Mouse (Mus musculus) limb, embryonic 14.5 days (tissue): ENCODE measurements around the gene Daglb. TPM values are rescaled to one million over a fixed set of nuclear protein-coding genes. Genes with fewer than 3 reads are reported as not detected.

Source experiments
- ATAC-seq: fragments of 200-750 bp; cut with Nextera tagmentation; 2 replicates; pipeline ENCODE4 v1.8.0; 2017; ENCODE audit warnings: low read depth, moderate number of reproducible peaks, moderate TSS enrichment; ENCODE audit not compliant: low FRiP score
- DNase-seq: peaks from one replicate; pipeline ENCODE4 v3.0.0-alpha.2; 2015; ENCODE audit warnings: low spot score
- H3K27ac ChIP-seq: fragments of 300-500 bp; sonication (generic); replicated peaks from 2 replicates; pipeline ENCODE4 v1.5.1; 2014; ENCODE audit warnings: low read depth, mild to moderate bottlenecking, low read length, moderate library complexity, mixed read lengths
- H3K27me3 ChIP-seq: fragments of 300-500 bp; sonication (generic); 2 replicates; pipeline ENCODE4 v1.6.1; 2014; ENCODE audit warnings: low read length, mixed read lengths; ENCODE audit not compliant: control insufficient read depth, insufficient read depth
- H3K36me3 ChIP-seq: fragments of 300-500 bp; sonication (generic); 2 replicates; pipeline ENCODE4 v1.6.1; 2014; ENCODE audit warnings: mild to moderate bottlenecking, low read length, moderate library complexity, mixed read lengths; ENCODE audit not compliant: control insufficient read depth, insufficient read depth
- H3K4me1 ChIP-seq: fragments of 300-500 bp; sonication (generic); 2 replicates; pipeline ENCODE4 v1.6.1; 2014; ENCODE audit warnings: antibody characterized with exemption, low read length, mixed read lengths; ENCODE audit not compliant: control insufficient read depth, insufficient read depth
- H3K4me2 ChIP-seq: fragments of 300-500 bp; sonication (generic); replicated peaks from 2 replicates; pipeline ENCODE4 v1.6.1; 2014; ENCODE audit warnings: low read depth, mild to moderate bottlenecking, low read length, moderate library complexity; ENCODE audit not compliant: severe bottlenecking
- H3K4me3 ChIP-seq: fragments of 300-500 bp; sonication (generic); replicated peaks from 2 replicates; pipeline ENCODE4 v1.5.1; 2014; ENCODE audit warnings: low read length
- H3K9ac ChIP-seq: fragments of 300-500 bp; sonication (generic); 2 replicates; pipeline ENCODE4 v1.6.1; 2014; ENCODE audit warnings: mild to moderate bottlenecking, low read depth, low read length, moderate library complexity; ENCODE audit not compliant: severe bottlenecking
- H3K9me3 ChIP-seq: fragments of 300-500 bp; sonication (generic); 2 replicates; pipeline ENCODE4 v1.6.1; 2016; ENCODE audit warnings: low read length; ENCODE audit not compliant: control insufficient read depth
- POLR2A ChIP-seq: fragments of 200-500 bp; IDR thresholded peaks from 2 replicates; pipeline ENCODE4 v1.8.0; 2012; ENCODE audit warnings: inconsistent platforms, mild to moderate bottlenecking, moderate library complexity, borderline replicate concordance; ENCODE audit not compliant: insufficient read depth, insufficient read length; ENCODE audit errors: extremely low read depth
- WGBS: fragments of 180-500 bp; shearing (Covaris S2); extraction: QIAGEN DNeasy Blood & Tissue Kit; methylation state at CpG from one replicate; pipeline ENCODE4 v1.1.7; 2014; 5-methylcytosine and 5-hydroxymethylcytosine counted together
- polyA plus RNA-seq, 2 experiments: library from polyadenylated mRNA; depleted of rRNA in 1 of 2; stranded (reverse) in 1 of 2; unstranded in 1 of 2; fragments of >200 nt; fragmentation: Nextera tagmentation in 1 of 2; extraction: Ambion mirVana in 1 of 2; gene quantifications; 2 replicates each; pipeline versions ENCODE4 v1.2.1 to v1.2.3; 2012 to 2014

The Daglb gene
- polyA plus RNA-seq, 2 experiments: 7.9 to 8.3 TPM

DNA sequence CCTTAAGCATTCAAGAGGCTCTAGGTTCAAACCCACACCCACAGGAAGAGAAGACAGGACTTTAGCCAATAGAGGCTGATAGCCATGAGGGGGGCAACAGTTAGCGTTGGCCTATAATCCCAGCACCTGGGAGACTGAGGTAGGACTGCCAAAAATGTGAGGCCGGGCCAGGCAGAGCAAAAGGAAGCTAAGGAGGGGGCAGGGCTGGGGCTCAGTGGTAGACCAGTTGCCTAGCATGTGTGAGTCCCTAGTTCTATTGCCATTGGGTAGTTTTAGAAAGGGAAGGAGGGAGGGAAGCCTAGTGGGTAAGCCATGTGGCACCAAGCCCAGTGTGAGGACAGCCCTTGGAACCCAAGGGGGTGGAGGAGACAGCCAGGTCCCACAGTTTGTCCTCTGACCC, 37.3 kb downstream of the Daglb start:
- no peak for ATAC-seq
- no peak overlapping the region for H3K9ac ChIP-seq
- no peak for DNase-seq
- H3K36me3 ChIP-seq: peaks cover 52% of the 10 kb centered on the region
- H3K27me3 ChIP-seq: no peaks in the 10 kb centered on the region
- 76% methylated on average over 2 of the region's 2 CpGs for WGBS
- H3K9me3 ChIP-seq: no peaks in the 10 kb centered on the region
- no peak for TF ChIP-seq POLR2A
- H3K4me1 ChIP-seq: no peaks in the 10 kb centered on the region
- no peak overlapping the region for H3K4me2 ChIP-seq
- no peak overlapping the region for H3K27ac ChIP-seq
- H3K4me3 ChIP-seq: no peak overlapping the region

DNA sequence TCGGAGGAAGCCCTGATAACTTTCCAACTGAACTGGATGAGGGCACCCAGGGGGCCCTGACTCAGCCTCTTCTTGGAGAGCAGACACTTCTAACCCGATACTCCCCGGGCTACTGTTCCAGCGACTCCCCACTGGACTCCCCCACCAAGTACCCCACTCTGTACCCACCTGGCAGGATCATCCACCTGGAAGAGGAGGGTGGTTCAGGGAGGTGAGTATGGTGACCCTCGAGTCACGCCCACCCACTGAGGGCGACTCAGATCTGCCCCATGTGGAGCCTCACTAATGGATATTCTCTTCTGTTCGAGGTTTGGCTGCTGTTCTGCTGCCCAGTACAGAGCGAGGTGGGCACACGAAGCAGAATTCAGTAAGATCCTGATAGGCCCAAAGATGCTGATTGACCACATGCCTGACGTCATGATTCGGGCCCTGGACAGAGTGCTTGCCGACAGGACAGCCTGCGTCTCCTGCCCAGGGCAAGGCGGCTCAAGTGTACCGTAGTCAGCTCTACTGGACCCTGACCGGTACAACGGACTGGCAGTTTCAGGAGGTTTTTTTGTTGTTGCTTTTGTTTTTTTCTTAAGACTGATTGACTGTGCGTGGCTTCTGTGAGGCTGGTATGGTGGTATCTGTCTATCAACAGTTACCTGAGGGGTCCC, 38.6 kb downstream of the Daglb start:
- no peak overlapping the region for H3K4me2 ChIP-seq
- peaks cover 62% of the 10 kb centered on the region for H3K36me3 ChIP-seq
- no peak for ATAC-seq

DNA sequence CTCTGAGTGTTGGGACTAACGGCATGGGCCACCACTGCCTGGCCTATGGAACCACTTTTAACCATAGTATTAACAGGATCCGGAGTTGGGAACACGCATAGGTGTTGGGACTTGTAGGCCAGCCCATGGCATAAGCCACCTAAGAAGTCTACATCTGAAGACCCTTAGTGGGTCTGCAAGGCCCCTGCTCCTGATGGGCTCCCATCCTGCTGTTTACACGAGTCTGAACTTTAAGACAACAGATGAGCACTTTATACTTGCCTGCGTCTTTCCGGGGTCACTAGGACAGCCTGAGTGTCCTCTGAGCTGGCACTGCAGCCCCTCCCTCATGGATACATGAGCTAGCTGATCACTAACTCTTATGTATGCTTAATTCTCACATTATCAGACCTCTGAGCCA, 39.4 kb downstream of the Daglb start:
- DNase-seq (no peak), ATAC-seq (no peak)
- H3K4me1 ChIP-seq: no peaks in the 10 kb centered on the region
- no peaks in the 10 kb centered on the region for H3K27me3 ChIP-seq
- H3K36me3 ChIP-seq: peaks cover 67% of the 10 kb centered on the region
- no peak for TF ChIP-seq POLR2A
- no peak overlapping the region for H3K9ac ChIP-seq
- H3K27ac ChIP-seq: no peak overlapping the region
- H3K4me3 ChIP-seq: no peak overlapping the region
- H3K4me2 ChIP-seq: no peak overlapping the region
- 94% methylated on average over 6 of the region's 6 CpGs for WGBS
- H3K9me3 ChIP-seq: no peaks in the 10 kb centered on the region

More for the DNA sequence above, 38.6 kb downstream of the Daglb start:
- DNase-seq: no peak
- Histone ChIP-seq H3K9ac (no peak overlapping the region), H3K9me3 (no peaks in the 10 kb centered on the region), H3K4me3 (no peak overlapping the region), H3K27me3 (no peaks in the 10 kb centered on the region), H3K4me1 (no peaks in the 10 kb centered on the region), H3K27ac (no peak overlapping the region)
- no peak for TF ChIP-seq POLR2A
- 90% methylated on average over 19 of the region's 19 CpGs for WGBS

DNA sequence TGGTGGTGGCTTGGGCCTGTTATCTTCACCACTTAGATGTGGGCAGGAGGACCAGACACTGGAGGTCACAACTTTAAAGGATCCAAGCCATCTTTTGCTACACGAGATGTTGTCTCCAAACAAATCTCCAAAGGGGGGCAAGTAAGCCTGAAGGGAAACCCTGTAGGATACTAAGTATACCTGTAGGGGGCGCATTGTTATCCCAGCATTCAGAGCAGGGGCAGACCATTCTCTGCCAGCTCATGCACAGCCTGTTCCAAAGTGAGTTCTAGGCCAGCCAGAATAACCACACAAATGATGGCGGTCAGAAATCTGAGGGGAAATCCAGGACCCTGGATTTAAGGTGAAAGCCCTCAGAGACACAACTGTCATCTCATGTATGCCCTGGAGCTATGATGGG, 40.1 kb downstream of the Daglb start:
- Histone ChIP-seq H3K36me3 (peaks cover 68% of the 10 kb centered on the region), H3K9me3 (no peaks in the 10 kb centered on the region), H3K27ac (no peak overlapping the region), H3K27me3 (no peaks in the 10 kb centered on the region), H3K9ac (no peak overlapping the region), H3K4me1 (no peaks in the 10 kb centered on the region), H3K4me2 (no peak overlapping the region), H3K4me3 (no peak overlapping the region)
- peak; percentile 30 for DNase-seq
- 73% methylated on average over 3 of the region's 3 CpGs for WGBS
- ATAC-seq: no peak
- TF ChIP-seq POLR2A: no peak

DNA sequence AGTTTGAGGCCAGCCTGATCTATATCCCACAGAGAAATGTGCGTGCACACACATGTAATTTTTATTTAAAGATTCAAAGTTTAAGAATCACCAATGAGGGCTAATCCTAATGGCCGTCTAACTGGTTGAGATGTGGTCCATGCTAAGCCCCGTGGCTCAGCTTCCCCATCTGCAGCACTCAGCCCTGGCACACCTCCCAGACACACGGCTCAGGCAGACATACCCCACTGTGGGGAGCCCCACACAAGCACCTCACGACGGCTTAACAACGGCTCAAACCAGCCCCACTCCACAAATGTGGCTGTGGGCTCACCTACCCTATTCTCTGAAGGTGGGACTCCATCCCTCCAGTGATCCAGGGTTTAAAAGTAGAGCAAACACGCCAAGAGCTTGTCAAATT, 40.7 kb downstream of the Daglb start:
- ATAC-seq: no peak
- H3K27ac ChIP-seq: no peak overlapping the region
- H3K4me1 ChIP-seq: no peaks in the 10 kb centered on the region
- no peak for DNase-seq
- peaks cover 72% of the 10 kb centered on the region for H3K36me3 ChIP-seq
- H3K4me3 ChIP-seq: no peak overlapping the region
- H3K9me3 ChIP-seq: no peaks in the 10 kb centered on the region
- H3K27me3 ChIP-seq: no peaks in the 10 kb centered on the region
- 76% methylated on average over 8 of the region's 8 CpGs for WGBS
- no peak for TF ChIP-seq POLR2A
- H3K9ac ChIP-seq: no peak overlapping the region
- H3K4me2 ChIP-seq: no peak overlapping the region

DNA sequence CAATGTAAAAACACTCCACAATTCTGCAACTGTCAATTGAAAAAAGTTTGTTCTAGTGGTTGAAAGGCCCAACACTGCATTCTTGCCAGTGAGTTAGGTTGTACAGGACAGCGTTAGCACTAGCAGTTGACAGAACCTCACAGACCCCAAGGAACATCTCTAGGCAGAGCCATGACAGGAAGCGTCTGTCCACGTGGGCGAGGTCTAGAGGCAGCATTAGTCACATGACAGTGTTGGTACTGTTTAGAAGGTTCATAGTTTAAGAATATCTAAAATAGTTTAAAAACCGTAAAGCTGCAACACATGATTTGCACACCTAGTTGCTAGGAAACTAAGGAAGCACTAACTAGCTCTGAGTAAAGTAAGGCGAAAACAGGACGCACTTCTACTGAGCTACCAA, 41.2 kb downstream of the Daglb start:
- Histone ChIP-seq H3K9me3 (no peaks in the 10 kb centered on the region), H3K4me1 (no peaks in the 10 kb centered on the region), H3K27ac (no peak overlapping the region), H3K27me3 (no peaks in the 10 kb centered on the region), H3K4me2 (no peak overlapping the region), H3K36me3 (peaks cover 77% of the 10 kb centered on the region), H3K4me3 (no peak overlapping the region), H3K9ac (no peak overlapping the region)
- DNase-seq (no peak), ATAC-seq (no peak)
- TF ChIP-seq POLR2A: no peak
- WGBS: 80% methylated on average over 7 of the region's 7 CpGs
